Mouse (Mus musculus): ENCODE results near the gene A030005K14Rik. TPM values are rescaled to one million over a fixed set of nuclear protein-coding genes. Genes with fewer than 3 reads are reported as not detected.

The A030005K14Rik gene
- polyA plus RNA-seq, 1 experiment: not detected

GRCm38 (mm10) chr1:83036892-83037667 is 22.1 kb downstream of the A030005K14Rik start:
- DNase-seq (ENCODE audit: low read depth): no peak

GRCm38 (mm10) chr1:83034509-83034908 is 24.7 kb downstream of the A030005K14Rik start:
- no peak for DNase-seq (ENCODE audit: low read depth)

DNA sequence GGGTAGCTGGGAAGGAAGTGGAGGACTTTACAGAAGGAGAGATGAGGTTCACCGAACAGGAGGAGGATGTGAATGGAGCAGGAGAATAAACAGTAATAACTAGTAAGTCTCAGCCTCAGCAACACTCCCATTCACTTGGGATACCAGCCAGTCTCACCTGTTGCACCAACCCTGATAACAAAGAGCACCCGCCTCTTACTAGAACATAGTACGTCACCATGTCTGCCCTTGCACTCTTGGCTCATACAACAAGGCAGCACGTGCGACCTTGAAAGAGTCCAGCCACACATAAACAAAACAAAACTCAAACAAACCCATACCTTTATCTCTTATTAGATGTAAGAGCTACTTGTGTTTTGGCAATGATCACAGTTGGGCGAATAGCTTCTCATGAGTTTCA is 26.7 kb downstream of the A030005K14Rik start:
- DNase-seq (ENCODE audit: low read depth): no peak

GRCm38 (mm10) chr1:83031950-83032349 is 27.2 kb downstream of the A030005K14Rik start:
- DNase-seq (ENCODE audit: low read depth): no peak

DNA sequence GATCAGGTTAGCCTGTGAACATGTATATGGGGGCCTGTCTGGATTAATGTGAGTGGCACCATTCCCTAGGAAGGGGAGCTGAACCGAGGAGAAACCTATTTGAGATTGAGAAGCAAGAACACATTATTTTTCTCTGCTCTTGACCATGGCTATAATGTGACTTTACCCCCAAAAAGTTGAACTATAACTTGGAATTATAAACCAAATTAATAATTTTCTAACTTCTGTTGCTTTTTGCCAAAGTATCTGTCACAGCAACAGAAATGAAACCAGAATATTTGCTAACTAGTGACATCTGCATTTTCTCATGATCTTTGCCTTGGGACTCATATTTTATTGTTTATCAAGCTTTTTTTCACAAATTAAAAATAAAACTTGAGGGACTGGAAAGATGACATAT is 42.6 kb downstream of the A030005K14Rik start:
- no peak for DNase-seq (ENCODE audit: low read depth)

GRCm38 (mm10) chr1:83015329-83015879 is 43.8 kb downstream of the A030005K14Rik start:
- no peak for DNase-seq (ENCODE audit: low read depth)

GRCm38 (mm10) chr1:83014477-83014876 is 44.7 kb downstream of the A030005K14Rik start:
- DNase-seq (ENCODE audit: low read depth): no peak

Other genes with a start within 250 kb of the A030005K14Rik start
- gene Agfg1, start 219.9 kb downstream of the A030005K14Rik start, polyA plus RNA-seq (2012; rRNA removed): 31.3 and 36.8 TPM in 2 replicates
- gene A030005L19Rik, start 146.1 kb downstream of the A030005K14Rik start, polyA plus RNA-seq (2012; rRNA removed): 0.19 and 0.49 TPM in 2 replicates
- gene A030014E15Rik, start 134.5 kb downstream of the A030005K14Rik start, polyA plus RNA-seq (2012; rRNA removed): not detected in 2 replicates
- not detected in 2 replicates for gene Gm6217, start 128.0 kb downstream of the A030005K14Rik start, polyA plus RNA-seq (2012; rRNA removed)
- not detected in 2 replicates for gene A030003K21Rik, start 116.0 kb downstream of the A030005K14Rik start, polyA plus RNA-seq (2012; rRNA removed)
- not detected in 2 replicates for gene Gm7544, start 103.4 kb downstream of the A030005K14Rik start, polyA plus RNA-seq (2012; rRNA removed)
- gene Gm47955, start 99.1 kb downstream of the A030005K14Rik start, polyA plus RNA-seq (2012; rRNA removed): not detected in 2 replicates
- not detected in 2 replicates for gene Gm47959, start 58.8 kb downstream of the A030005K14Rik start, polyA plus RNA-seq (2012; rRNA removed)
- 3.0 and 3.5 TPM in 2 replicates for gene Slc19a3, start 20.9 kb downstream of the A030005K14Rik start, polyA plus RNA-seq (2012; rRNA removed)
- gene Krtap28-10, start 16.9 kb downstream of the A030005K14Rik start, polyA plus RNA-seq (2012; rRNA removed): not detected in 2 replicates
- not detected in 2 replicates for gene Gm47969, start 14.4 kb downstream of the A030005K14Rik start, polyA plus RNA-seq (2012; rRNA removed)
- not detected in 2 replicates for gene Krtap28-13, start 1.6 kb upstream of the A030005K14Rik start, polyA plus RNA-seq (2012; rRNA removed)
- gene Ccl20, start 57.4 kb upstream of the A030005K14Rik start, polyA plus RNA-seq (2012; rRNA removed): not detected in 2 replicates
- gene Daw1, start 100.4 kb upstream of the A030005K14Rik start, polyA plus RNA-seq (2012; rRNA removed): 0.65 and 0.74 TPM in 2 replicates

Measured in gonadal fat pad, adult 2 months (tissue).